Mouse (Mus musculus) stomach, postnatal 0 days (tissue): ENCODE data around the gene Olfr455.

Experiments used
- CTCF ChIP-seq: IDR thresholded peaks from 2 replicates; pipeline ENCODE4 v1.5.1; 2016; ENCODE audit warnings: antibody characterized with exemption, low read depth, mild to moderate bottlenecking, moderate library complexity
- EP300 ChIP-seq: optimal IDR thresholded peaks from 2 replicates; pipeline ENCODE3; 2016; ENCODE audit warnings: antibody characterized with exemption

DNA sequence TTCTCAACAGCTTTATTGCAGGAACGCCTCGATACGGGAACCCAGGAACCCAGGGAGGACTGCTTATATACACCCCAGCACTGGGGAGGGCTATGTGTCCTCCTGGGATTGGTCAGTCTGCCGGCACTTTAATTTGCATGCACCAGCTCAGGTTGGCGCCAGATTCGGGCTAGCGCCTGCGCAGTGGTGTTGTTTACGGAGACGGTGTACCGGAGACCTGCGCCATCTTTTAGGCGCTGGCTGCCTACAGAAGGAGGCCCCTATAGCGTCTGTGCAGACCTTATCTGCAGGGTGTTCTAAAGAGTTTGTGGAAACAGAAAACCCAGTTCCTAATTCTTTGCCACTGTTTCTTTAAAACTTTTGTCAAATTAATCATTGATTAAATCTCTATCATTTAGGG lies 11.3 kb upstream of the Olfr455 start:
- TF ChIP-seq CTCF (no peak), EP300 (no peak)
